Mouse (Mus musculus) lung, postnatal 0 days (tissue): ENCODE data around the gene Nelfe. TPM values are rescaled to one million over a fixed set of nuclear protein-coding genes. Genes with fewer than 3 reads are reported as not detected.

Experiments used
- ATAC-seq: fragments of 200-750 bp; cut with Nextera tagmentation; 2 replicates; pipeline ENCODE4 v1.8.0; 2017; ENCODE audit warnings: moderate library complexity
- DNase-seq: peaks from one replicate; pipeline ENCODE4 v3.0.0-alpha.2; 2016; ENCODE audit warnings: low spot score
- H3K27ac ChIP-seq: fragments of 300-500 bp; sonication (generic); 2 replicates; pipeline ENCODE4 v1.5.1; 2014; ENCODE audit warnings: antibody characterized with exemption, mild to moderate bottlenecking, low read length, mixed read lengths
- H3K27me3 ChIP-seq: fragments of 300-500 bp; sonication (generic); replicated peaks from 2 replicates; pipeline ENCODE4 v1.6.1; 2014; ENCODE audit warnings: low read length, mixed read lengths; ENCODE audit not compliant: insufficient read depth
- H3K36me3 ChIP-seq: fragments of 300-500 bp; sonication (generic); 2 replicates; pipeline ENCODE4 v1.6.1; 2014; ENCODE audit warnings: low read length, mixed read lengths; ENCODE audit not compliant: insufficient read depth
- H3K4me1 ChIP-seq: fragments of 300-500 bp; sonication (generic); 2 replicates; pipeline ENCODE4 v1.6.1; 2014; ENCODE audit warnings: antibody characterized with exemption, low read depth, low read length, mixed read lengths; ENCODE audit not compliant: insufficient read depth
- H3K4me2 ChIP-seq: fragments of 300-500 bp; sonication (generic); replicated peaks from 2 replicates; pipeline ENCODE4 v1.6.1; 2014; ENCODE audit warnings: low read depth, mild to moderate bottlenecking, low read length, moderate library complexity, mixed read lengths
- H3K4me3 ChIP-seq: fragments of 300-500 bp; sonication (generic); 2 replicates; pipeline ENCODE4 v1.5.1; 2014; ENCODE audit warnings: low read depth, low read length
- H3K9ac ChIP-seq: fragments of 300-500 bp; sonication (generic); replicated peaks from 2 replicates; pipeline ENCODE4 v1.6.1; 2014; ENCODE audit warnings: low read depth, mild to moderate bottlenecking
- H3K9me3 ChIP-seq: fragments of 300-500 bp; sonication (generic); 2 replicates; pipeline ENCODE4 v1.6.1; 2016; ENCODE audit warnings: low read length, mixed read lengths
- CTCF ChIP-seq: IDR thresholded peaks from 2 replicates; pipeline ENCODE4 v1.5.1; 2016; ENCODE audit warnings: antibody characterized with exemption, mild to moderate bottlenecking
- EP300 ChIP-seq: IDR thresholded peaks from 2 replicates; pipeline ENCODE4 v1.6.1; 2016; ENCODE audit warnings: antibody characterized with exemption, mild to moderate bottlenecking, control low read depth
- WGBS: fragments of 180-500 bp; shearing (Covaris S2); extraction: QIAGEN DNeasy Blood & Tissue Kit; methylation state at CpG from one replicate; pipeline ENCODE4 v1.1.7; 2014; 5-methylcytosine and 5-hydroxymethylcytosine counted together
- polyA plus RNA-seq: library from polyadenylated mRNA; unstranded; fragments of >200 nt; fragmentation: Nextera tagmentation; extraction: Ambion mirVana; gene quantifications from 2 replicates; pipeline ENCODE4 v1.2.1, GENCODE M21; 2015

Gene Nelfe
- polyA plus RNA-seq, 1 experiment from 2014 or later: 45.0 TPM

DNA sequence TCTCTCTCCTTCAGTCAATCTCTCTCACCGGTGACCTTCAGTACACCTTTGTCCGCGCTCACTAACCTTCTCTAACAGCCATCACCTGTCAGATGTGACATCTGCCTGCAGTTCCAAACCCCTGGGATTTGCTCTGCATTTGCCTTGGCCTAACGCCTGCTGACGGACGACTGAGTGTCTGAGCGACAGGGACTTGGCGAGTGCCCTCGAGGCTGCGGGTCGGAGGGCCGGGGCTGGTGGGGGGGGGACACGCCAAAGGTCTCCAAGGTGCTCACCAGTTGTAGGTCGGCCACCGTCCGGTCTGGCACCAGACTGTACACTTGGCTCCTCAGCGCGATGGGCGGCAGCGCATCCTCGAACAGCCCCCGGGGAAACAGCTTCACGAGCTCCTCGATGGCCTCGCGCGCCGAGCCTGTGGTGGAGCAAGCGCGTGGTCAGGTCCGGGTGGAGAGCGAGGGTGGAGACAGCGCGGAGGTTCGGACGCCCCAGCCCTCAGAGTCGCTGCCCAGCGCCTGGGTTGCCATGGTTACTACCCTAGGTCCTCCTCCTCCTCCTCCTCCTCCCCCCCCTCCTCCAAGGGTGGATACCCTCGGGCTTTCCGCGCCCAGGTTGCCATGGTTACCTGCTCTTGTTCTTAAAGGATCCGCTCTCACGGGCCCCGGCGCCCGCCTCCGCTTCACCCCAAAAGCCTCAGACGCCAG lies 13.9 kb upstream of the Nelfe start:
- H3K4me1 ChIP-seq: peaks cover 12% of the 10 kb centered on the region; the same call in 1 of the 2 replicates
- H3K9me3 ChIP-seq: no peaks in the 10 kb centered on the region
- no peaks in the 10 kb centered on the region for H3K27me3 ChIP-seq
- H3K4me3 ChIP-seq: peak overlapping the region; percentile 77
- TF ChIP-seq CTCF (no peak), EP300 (no peak)
- 4% methylated on average over 45 of the region's 48 CpGs for WGBS
- DNase-seq: peak; percentile 87
- peaks cover 6% of the 10 kb centered on the region for H3K36me3 ChIP-seq
- H3K27ac ChIP-seq: peak overlapping the region; percentile 85
- peak overlapping the region; percentile 74 for H3K9ac ChIP-seq
- H3K4me2 ChIP-seq: peak overlapping the region; percentile 91
- ATAC-seq: peak; percentile 76

DNA sequence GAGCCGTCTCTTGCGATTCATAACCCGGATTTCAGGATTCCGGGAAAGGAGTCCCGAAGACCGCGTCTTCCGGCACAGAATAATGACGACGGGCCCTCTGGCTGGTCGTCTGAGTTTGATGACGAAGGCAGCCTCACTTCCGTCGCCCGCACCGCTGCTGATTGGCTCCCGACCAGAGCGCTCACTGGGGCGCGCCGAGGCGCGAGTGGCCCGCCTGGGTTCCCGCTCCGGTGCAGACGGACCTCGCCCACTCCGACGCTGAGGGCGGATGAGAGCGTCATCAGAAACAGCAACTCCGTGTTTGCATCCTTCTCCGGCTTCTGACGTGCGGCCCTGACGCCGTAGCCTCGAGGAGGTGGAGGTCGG lies 13.4 kb upstream of the Nelfe start, which contains the start of the genes Stk19 and Dxo:
Gene Stk19, minus strand, starts transcription at position 90 of the 366 bp plus-strand sequence.
Gene Dxo, plus strand, starts transcription at position 164 of the 366 bp plus-strand sequence.
- Histone ChIP-seq H3K36me3 (peaks cover 6% of the 10 kb centered on the region), H3K9me3 (no peaks in the 10 kb centered on the region), H3K27me3 (no peaks in the 10 kb centered on the region), H3K4me2 (peak within 1 kb of the TSS; percentile 91), H3K9ac (peak within 1 kb of the TSS; percentile 74), H3K4me3 (peak within 1 kb of the TSS; percentile 77), H3K27ac (peak within 1 kb of the TSS; percentile 85), H3K4me1 (peaks cover 12% of the 10 kb centered on the region; the same call in 1 of the 2 replicates)
- TF ChIP-seq CTCF (no peak), EP300 (no peak)
- WGBS: under 1% methylated on average over 40 of the region's 40 CpGs
- ATAC-seq (peak; percentile 96), DNase-seq (peak; percentile 98)

DNA sequence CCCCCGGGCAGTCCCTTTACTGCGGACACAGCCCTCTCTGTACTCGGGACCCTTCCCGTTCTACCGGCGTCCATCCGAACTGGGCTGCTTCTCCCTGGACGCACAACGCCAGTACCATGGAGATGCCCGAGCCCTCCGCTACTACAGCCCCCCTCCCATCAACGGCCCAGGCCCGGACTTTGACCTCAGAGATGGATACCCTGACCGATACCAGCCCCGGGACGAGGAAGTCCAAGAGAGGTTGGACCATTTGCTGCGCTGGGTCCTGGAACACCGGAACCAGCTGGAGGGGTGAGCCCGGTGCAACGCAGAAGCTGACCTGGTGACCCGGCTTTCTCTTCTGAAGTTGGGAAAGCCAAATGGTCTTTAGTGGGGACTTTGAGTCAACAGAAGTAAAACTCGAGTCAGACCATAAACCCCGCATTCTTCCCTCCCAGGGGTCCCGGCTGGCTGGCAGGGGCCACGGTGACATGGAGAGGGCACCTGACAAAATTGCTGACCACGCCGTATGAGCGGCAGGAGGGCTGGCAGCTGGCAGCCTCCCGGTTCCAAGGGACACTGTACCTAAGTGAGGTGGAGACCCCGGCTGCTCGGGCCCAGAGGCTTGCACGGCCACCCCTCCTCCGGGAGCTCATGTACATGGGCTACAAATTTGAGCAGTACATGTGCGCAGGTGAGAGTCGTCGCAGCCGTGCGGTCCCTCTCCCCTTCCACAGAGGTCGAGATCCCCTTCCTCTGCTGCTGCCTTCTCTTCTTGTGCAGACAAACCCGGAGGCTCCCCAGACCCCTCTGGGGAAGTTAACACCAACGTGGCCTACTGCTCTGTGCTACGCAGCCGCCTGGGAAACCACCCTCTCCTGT lies 12.5 kb upstream of the Nelfe start:
- H3K36me3 ChIP-seq: peaks cover 6% of the 10 kb centered on the region
- peak overlapping the region; percentile 74 for H3K9ac ChIP-seq
- no peak; the same call in 1 of the 2 replicates for ATAC-seq
- peak overlapping the region; percentile 85 for H3K27ac ChIP-seq
- TF ChIP-seq CTCF (no peak), EP300 (no peak)
- H3K4me2 ChIP-seq: peak overlapping the region; percentile 91
- H3K9me3 ChIP-seq: no peaks in the 10 kb centered on the region
- peaks cover 12% of the 10 kb centered on the region; the same call in 1 of the 2 replicates for H3K4me1 ChIP-seq
- H3K4me3 ChIP-seq: peak overlapping the region; percentile 77
- no peak for DNase-seq
- 36% methylated on average over 43 of the region's 43 CpGs for WGBS
- H3K27me3 ChIP-seq: no peaks in the 10 kb centered on the region

DNA sequence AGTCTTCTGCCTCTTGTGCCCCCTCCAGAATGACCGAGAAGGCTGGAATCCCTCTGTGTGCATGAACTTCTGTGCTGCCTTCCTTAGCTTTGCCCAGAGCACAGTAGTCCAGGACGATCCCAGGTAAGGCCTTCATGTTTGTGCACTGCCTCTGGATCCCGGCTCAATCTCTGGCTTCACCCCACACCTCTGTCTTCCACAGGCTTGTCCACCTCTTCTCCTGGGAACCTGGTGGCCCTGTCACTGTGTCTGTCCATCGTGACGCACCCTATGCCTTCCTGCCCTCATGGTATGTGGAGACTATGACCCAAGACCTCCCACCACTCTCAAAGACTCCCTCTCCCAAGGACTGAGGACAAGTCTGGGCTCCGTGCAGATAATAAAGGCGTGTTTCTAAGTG lies 11.4 kb upstream of the Nelfe start:
- DNase-seq (no peak), ATAC-seq (no peak)
- Histone ChIP-seq H3K27me3 (no peaks in the 10 kb centered on the region), H3K9me3 (no peaks in the 10 kb centered on the region), H3K9ac (no peak overlapping the region), H3K4me3 (no peak overlapping the region), H3K4me1 (peaks cover 12% of the 10 kb centered on the region; the same call in 1 of the 2 replicates), H3K36me3 (peaks cover 10% of the 10 kb centered on the region), H3K27ac (no peak overlapping the region), H3K4me2 (no peak overlapping the region)
- TF ChIP-seq CTCF (no peak), EP300 (no peak)
- 85% methylated on average over 7 of the region's 7 CpGs for WGBS

DNA sequence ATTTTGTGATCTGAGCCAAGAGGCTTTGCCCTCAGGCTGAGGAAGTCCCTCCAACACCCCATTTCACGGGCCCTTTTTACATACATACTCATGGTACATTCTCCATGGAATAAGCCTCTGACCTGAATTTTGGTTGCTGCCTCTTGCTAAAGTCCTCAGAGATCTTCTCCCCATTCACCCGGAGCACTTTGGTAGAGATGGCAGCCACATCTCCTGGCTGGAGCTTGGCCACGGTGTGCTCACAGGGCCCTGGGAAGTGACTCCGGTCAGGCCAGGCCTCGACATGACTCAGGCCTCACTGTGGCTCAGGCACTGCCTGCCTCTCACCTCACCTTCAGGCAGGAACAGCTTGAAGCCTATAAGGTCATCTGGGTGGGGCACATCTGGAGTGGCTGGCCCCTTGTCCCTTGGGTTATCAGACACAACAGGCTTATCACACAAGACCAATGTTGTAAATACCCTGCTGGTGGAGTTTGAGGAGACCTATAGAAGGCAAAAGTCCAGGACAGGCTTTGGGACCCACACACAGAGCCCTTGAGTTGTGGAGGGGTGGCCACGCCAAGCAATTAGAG lies 9.4 kb upstream of the Nelfe start:
- DNase-seq (no peak), ATAC-seq (no peak)
- peaks cover 11% of the 10 kb centered on the region for H3K36me3 ChIP-seq
- H3K27ac ChIP-seq: no peak overlapping the region
- no peak overlapping the region for H3K4me2 ChIP-seq
- H3K27me3 ChIP-seq: no peaks in the 10 kb centered on the region
- 83% methylated on average over 6 of the region's 6 CpGs for WGBS
- TF ChIP-seq EP300 (no peak), CTCF (no peak)
- no peak overlapping the region for H3K9ac ChIP-seq
- no peak overlapping the region for H3K4me3 ChIP-seq
- no peaks in the 10 kb centered on the region for H3K9me3 ChIP-seq
- peaks cover 12% of the 10 kb centered on the region; the same call in 1 of the 2 replicates for H3K4me1 ChIP-seq

DNA sequence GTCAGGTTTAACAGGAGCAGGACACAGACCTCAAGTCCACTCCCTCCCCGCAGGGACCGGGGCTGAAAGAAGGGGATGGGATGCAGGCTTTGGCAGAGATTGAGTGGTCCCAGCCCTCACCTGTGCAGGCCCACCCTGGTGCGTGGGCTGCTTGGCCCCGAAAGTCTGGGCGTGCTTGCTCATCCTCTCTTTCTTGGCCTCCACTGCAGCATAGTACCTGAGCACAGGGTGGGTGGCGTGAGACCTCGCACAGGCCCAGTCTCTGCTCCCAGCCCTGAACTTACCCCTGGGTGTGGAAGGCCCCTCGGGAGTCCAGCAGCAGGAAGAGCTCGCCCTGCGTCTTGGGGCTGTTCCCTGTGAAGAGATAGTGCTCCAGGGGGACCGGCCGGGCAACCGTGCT lies 5.3 kb upstream of the Nelfe start:
- TF ChIP-seq CTCF: no peak
- no peak for TF ChIP-seq EP300
- WGBS: 91% methylated on average over 13 of the region's 13 CpGs
- DNase-seq (no peak), ATAC-seq (no peak)
- Histone ChIP-seq H3K4me3 (no peak overlapping the region), H3K4me1 (no peaks in the 10 kb centered on the region), H3K27ac (no peak overlapping the region), H3K4me2 (no peak overlapping the region), H3K9ac (no peak overlapping the region), H3K27me3 (no peaks in the 10 kb centered on the region), H3K36me3 (peaks cover 25% of the 10 kb centered on the region), H3K9me3 (no peaks in the 10 kb centered on the region)
